Mouse (Mus musculus) MEL (cell line): Measurements from ENCODE around the gene Mlycd.

ENCODE experiments used
- BHLHE40 ChIP-seq: IDR thresholded peaks from 2 replicates; pipeline ENCODE4 v1.6.1; 2012; ENCODE audit warnings: low read depth, mild to moderate bottlenecking, inconsistent platforms, low read length, improper control_type of control experiment, borderline replicate concordance
- CTCF ChIP-seq, 3 experiments: IDR thresholded peaks in 2 of 3; conservative IDR thresholded peaks in 1 of 3; 2 replicates each; pipeline ENCODE4 v1.5.1; 2011 to 2012; ENCODE audit warnings: low read length in 3 of 3, low read depth in 2 of 3, mild to moderate bottlenecking in 2 of 3, improper control_type of control experiment in 1 of 3, inconsistent platforms in 1 of 3, mixed read lengths in 1 of 3, moderate library complexity in 1 of 3; ENCODE audit not compliant: control insufficient read depth in 1 of 3, insufficient read depth in 1 of 3, poor library complexity in 1 of 3, severe bottlenecking in 1 of 3
- E2F4 ChIP-seq: IDR thresholded peaks from 2 replicates; pipeline ENCODE4 v1.6.1; 2011; ENCODE audit warnings: low read depth, low read length, improper control_type of control experiment, borderline replicate concordance
- GATA1 ChIP-seq: IDR thresholded peaks from 2 replicates; pipeline ENCODE4 v1.6.1; 2011; ENCODE audit warnings: low read depth, low read length, improper control_type of control experiment
- MYB ChIP-seq: IDR thresholded peaks from 2 replicates; pipeline ENCODE4 v1.6.1; 2011; ENCODE audit warnings: mild to moderate bottlenecking, low read depth, low read length, improper control_type of control experiment
- POLR2A ChIP-seq, 2 experiments: IDR thresholded peaks; 2 replicates each; pipeline ENCODE4 v1.6.1; 2011 to 2012; ENCODE audit warnings: low read length in 2 of 2, mild to moderate bottlenecking in 2 of 2, control low read depth in 1 of 2, improper control_type of control experiment in 1 of 2, low read depth in 1 of 2, moderate library complexity in 1 of 2; ENCODE audit not compliant: control insufficient read depth in 1 of 2, insufficient read depth in 1 of 2, poor library complexity in 1 of 2
- TAL1 ChIP-seq: IDR thresholded peaks from 2 replicates; pipeline ENCODE4 v1.6.1; 2012; ENCODE audit warnings: mild to moderate bottlenecking, inconsistent platforms, low read length, moderate library complexity, mixed read lengths
- ZNF384 ChIP-seq: IDR thresholded peaks from 2 replicates; pipeline ENCODE4 v1.6.1; 2012; ENCODE audit warnings: low read depth, mild to moderate bottlenecking, inconsistent platforms, low read length, improper control_type of control experiment

DNA sequence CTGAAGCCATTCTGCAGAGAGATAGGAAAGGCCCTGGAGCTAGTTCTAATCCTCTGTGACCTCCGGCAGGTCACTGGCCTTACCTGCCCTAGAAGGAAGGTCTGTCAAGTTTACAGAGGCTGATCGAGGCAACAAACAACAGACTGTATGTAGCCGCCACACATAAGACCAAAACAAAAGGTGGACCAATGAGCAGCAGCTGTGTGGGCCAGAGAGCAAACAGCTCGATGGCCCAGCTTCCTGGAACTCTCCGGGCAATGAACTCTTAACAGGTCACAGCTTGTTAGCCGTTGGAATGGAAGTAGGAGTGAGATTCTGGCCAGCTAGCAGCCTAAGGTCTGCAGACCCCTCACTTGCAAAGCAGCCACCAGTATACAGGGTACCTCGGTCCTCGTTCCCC lies 35.6 kb downstream of the Mlycd start:
- TF ChIP-seq GATA1 = no peak
- no peak for TF ChIP-seq CTCF (IDR thresholded peaks at IDR 0.05 in 2 of 3, conservative IDR thresholded peaks at IDR 0.05 in 1 of 3; ENCODE audit: control insufficient read depth in 1 of 3, insufficient read depth in 1 of 3, low read depth in 2 of 3, low read length in 3 of 3, poor library complexity in 1 of 3, severe bottlenecking in 1 of 3)
- no peak for TF ChIP-seq POLR2A (IDR thresholded peaks at IDR 0.05; ENCODE audit: control insufficient read depth in 1 of 2, insufficient read depth in 1 of 2, low read depth in 1 of 2, low read length in 2 of 2, poor library complexity in 1 of 2)
- TF ChIP-seq BHLHE40 = no peak
- TF ChIP-seq MYB = no peak
- no peak for TF ChIP-seq E2F4
- TF ChIP-seq TAL1 = no peak
- TF ChIP-seq ZNF384 = no peak
